Mouse (Mus musculus): ENCODE measurements around the gene Wbp2. TPM values are rescaled to one million over a fixed set of nuclear protein-coding genes. Genes with fewer than 3 reads are reported as not detected.
"Not testable (repeated sequence)": the region's sequence is repeated elsewhere in the genome, so short reads cannot be mapped to it uniquely, and the experiment has no call there.

Gene Wbp2
- polyA plus RNA-seq, 3 experiments from 2014 or later: 153 to 156 (median 154) TPM

DNA sequence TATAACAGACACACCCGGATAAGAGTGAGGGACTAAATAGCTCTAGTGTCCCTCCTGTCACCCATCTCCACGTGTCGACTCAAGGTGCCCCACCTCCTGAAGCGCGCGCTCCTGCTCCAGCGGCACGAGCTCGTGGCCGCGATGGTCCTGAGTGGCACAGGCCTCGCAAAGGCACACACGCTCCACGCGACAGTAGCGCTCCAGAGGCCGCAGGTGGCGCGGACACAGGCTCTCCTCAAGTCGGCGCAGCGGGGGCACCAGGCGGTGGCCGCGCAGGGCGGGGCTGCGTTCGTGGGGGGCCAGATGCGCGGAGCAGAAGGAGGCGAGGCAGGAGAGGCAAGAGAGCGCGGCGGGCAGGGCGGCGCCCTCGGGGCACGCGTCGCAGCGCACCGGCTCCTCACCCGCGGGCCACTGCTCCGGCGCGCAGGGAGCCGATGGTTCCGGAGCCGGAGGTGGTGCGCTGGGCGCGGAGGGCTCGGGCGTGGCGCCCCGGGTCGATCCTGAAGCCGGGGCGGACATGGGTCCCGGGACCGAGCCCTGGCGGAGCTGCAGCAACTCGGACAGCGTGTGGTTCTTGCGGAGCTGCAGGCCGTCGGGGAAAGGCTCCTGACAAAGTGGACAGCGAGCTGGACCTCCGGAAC is 22.8 kb upstream of the Wbp2 start:
- no peak for ATAC-seq

DNA sequence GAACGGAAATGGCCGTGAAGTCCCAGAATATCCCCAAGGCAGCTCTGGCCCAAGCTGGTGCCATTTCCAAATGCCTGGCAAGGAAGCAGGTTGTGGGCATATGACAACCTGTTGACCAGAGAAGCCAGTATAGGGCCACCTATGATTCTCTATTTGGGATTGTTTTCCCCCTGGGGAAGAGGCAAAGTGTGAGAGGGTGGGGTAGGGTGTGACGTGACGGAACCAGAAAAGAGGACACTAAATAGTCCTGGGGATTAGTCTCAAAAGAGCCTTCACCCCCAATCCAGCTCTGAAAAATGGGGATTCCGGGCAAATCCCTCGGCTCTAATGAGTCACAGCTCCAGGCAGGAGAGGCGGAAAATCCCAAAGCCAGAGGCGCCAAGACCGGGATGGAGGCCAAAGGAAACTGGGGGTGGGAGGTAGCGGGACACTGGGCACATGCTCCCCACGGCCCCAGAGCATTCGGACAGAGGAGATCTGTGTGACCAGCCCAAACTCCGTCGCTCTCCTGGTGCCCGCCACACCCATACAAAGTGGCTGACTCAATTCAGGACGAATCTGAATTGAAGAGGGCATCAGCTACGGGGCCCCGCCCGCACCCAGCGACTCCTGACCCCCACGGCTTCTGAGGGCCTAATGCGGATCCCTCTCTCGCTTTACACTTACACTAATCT is 21.8 kb upstream of the Wbp2 start:
- ATAC-seq: no peak

DNA sequence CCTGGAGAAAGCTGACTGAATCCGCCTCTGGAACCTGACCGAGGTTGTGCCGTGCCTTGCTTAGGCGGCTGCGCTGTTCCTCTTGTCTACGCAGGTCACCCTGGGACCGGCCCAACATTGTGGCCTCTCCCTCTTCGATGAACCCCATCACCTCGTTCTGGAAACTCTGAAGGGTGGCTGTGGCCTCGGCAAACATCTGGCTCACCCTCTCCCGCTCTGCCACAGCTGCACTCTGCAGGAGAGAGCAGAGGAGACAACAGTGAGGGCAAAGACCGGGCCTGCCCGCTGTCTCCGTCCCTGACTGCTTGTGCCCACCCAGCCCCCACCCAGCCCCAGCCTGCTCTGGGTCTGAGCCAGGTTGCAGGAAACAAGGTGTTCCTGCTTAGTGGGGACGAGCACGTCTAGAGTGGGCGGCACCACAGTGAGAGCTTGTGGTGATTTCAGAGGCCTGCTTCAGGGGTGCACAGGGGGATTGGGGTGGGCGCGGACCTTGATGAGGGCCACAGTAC is 21.0 kb upstream of the Wbp2 start:
- no peak for ATAC-seq

DNA sequence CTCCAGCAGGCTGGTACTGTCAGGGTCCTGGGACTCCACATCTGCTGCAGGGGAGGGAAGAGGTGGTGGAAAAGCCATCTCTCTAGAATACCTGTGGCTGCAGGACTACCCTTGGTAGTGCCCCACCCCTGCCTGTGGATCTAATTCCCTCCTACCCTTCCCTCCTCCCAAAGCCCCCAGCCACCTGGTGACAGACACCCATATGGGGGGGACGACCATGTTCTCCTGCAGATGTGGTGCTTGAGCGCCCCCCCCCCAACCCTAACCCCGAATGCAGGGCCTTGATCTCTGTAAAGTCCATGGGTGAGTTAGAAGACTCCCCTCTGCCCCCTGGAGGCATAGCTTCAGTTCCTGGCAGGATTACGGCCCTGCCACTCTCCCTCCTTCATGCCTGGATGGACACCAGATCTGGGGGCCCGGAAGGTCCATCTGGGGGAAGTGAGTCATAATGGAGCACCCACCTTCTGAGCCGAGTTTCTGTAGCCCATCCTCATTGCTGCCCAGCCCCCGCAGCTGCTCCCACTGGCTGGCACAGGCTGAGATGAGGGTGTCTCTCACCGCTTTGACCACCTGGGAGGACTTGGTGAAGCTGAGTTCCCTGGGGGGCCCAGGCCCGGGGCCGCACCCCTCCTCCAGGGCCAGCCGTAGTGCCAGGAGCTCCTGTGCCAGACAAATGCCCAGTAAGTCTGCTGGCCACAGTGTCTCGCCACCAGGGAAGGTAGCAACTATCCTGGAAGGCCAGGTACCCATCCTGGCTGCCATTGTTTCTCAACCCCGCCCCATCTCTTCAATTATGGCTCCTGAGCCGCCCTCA is 20.4 kb upstream of the Wbp2 start:
- no peak for ATAC-seq

DNA sequence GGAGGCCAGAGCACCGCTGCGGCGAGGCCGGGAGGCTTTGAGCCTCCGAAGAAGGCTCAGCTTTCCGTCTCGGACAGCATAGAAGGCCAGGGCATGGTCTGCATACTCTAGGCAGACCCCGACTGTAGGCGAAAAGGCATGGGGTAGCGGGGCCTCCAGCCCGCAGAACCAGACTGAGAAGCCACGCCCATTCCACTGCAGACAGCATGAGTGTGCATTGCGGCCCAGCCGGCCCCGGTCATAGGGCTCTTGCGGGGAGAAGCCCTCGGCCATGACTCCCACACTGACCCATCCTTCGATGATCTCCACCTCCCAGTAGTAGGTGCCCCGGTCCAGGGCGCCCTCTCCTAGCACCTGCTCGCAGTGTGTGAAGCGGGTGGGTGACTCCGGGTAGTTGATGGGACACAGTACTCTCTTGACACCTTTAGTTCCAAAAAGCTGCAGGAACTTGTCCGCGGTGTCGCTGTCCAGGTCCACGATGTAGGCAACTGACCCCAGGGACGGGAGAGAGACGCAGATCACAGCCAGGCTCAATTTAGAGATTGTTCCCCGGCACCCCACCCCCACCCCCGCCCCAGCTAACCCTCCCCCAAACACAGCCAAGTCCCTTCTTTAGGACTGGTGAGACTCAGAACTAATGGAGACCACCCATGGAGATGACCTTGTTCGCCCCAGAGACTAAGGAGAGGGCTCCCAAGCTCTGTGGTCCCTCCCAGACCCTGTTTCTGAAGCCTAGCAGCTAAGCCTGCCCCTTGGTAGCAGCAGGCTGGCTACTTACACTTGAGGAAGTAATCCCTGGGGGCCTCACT is 19.6 kb upstream of the Wbp2 start:
- no peak for ATAC-seq

DNA sequence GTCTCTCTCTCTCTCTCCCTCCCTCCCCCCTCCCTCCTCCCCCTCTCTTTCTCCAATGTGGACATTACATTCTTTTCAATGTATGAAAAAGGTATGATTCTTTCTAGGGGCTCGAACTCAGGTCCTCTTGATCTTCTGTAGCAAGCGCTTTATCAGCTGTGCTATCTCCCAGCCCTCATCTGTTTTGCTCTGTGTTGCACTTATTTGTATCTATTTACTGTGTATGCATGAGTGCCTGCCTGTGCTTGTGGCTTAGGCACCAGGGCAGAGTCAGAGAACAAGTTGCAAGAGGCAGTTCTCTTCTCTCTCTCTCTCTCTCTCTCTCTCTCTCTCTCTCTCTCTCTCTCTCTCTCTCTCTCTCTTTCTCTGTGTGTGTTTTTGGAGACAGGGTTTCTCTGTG is 18.3 kb upstream of the Wbp2 start:
- ATAC-seq: no peak

DNA sequence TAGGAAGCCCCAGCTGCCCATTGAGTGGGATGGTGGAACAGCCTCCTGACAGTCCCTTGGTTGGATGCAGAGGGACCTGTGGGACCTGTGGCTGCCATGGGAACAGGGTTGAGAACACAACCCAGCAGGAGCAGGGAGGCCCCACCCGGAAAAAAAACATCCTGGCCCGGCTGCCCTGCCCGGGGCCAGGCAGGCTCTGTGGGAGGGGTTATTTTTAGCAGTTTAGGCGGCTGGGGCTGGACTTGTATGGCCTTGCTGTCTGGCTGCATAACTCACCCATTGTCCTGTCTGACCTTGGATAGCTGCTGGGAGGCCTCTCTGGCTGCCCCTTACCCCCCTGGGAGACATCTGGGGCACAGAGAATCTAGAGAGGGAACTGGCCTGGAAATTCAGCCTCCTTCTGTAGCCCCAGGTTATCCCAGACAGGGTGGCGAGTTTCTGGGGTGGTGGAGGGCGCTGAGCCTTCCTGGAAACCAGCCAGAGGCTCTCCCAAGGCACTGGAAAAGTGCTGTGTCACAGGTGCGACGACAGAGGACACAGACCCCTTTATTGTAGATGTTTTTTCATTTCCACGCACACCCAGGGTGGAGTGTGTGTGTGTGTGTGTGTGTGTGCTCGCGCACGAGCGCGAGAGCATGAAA is 17.3 kb upstream of the Wbp2 start:
- ATAC-seq: no peak

DNA sequence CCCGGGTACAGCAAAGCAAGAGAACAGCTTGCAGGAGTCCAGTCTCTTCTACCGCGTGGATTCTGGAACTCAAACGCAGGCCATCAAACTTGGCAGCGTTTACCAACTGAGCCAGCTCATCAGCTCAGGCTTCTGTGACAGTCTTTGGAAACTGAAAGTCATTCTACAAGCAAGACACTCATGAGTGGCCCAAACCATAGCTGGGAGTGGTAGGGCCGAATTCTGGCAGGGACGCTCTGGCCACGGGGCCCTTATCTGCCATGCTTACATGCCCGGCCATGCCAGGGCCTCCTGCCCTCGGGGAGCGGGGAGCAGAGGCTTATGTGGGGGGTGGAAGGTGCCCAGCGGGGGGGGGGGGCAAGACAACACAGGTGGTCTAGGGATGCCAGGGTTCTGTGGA is 16.8 kb upstream of the Wbp2 start:
- ATAC-seq: no peak

DNA sequence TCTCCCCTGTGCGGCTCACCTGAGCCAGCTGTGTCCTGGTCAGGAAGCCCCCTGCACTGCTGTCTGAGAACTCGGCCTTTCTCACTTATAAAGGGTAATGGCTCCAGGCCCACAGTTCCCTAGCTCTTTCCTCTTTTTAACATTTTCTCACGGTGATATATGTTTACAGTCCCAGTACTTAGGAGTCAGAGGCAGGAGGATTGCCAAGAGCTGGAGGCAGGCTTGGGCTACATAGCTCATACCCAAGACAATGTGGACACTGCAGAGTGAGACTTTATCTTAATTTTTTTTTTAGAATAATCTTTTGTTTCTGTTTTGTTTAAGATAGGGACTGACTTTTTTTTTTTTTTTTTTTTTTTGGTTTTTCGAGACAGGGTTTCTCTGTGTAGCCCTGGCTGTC is 15.7 kb upstream of the Wbp2 start:
- ATAC-seq: no peak

DNA sequence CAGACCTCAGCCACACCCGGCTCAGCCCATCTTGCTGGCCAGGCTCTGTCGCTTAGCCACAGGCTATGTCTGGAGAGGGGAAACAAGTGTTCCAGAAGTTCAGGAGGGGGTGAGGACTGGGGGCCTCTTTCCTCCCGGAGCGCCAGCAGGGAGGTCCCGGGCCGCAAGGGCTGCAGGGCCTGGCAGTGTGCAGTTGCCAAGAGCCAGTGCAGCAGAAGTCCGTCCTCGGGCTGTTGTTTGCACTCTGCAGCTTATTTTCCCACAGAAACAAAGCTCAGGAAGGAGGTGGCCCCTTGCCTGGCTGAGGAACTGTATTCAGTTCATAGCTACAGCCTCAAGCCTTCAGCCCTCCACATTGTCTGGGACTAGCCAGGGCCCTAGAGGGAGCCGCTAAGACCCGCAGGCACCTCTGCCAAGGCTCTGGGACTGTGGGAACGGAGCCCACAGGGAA is 15.2 kb upstream of the Wbp2 start:
- no peak for ATAC-seq

DNA sequence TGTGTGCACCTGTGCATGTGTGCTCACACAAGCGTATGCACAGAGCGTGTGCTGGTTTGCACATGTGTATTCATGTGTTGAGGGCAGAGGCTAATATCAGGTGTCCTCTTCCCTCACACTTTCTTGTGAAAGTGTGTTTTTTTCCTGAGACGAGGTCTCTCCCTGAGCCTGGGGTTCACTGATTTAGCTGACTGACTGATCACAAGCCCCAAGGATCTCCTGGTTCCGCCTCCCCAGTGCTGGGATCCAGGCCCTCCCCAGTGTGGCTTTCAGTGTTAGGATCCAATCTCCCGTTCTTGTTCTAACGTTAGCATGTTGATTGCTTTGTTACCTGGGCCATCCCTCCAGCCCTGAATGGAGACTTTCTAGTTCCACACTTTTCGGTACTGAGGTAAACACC is 14.0 kb upstream of the Wbp2 start:
- ATAC-seq: no peak

DNA sequence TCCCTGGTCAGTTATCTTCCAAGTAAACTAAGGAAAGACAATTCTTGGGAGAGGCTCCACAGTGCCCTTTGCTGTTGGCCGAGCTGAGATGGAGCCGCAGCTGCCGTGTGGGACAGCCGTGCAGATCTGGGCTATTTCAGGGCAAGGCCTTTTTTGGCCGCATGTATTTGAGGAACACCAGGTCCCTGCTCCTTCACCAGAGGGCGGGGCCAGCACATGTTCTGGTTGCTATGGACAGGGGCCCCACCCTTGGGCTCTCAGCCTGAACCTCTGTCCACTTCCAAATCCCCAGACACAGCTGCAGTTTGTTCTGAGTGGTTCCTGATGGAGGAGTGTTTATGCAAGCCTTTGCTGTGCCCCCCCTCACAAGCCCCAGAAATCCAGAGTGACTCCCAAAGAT is 13.6 kb upstream of the Wbp2 start:
- ATAC-seq: no peak

DNA sequence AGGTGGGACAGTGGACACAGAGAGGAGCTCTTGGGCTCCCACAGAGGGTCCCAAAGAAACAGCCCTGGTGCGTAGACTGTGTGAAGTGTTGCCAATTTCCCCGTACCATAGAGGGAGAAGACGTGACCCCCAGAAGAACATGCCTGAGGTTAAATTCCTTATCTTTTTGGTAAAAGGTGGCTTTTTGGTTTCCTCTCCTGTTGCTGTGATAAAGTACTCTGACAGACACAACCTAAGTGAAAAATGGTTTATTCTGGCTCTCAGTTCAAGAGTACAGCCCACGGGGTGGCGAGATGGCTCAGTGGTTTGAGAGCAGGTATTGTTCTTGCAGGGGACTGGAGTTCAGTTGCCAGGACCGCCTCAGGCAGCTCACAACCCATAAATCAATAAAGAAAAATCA is 12.7 kb upstream of the Wbp2 start:
- ATAC-seq: no peak

DNA sequence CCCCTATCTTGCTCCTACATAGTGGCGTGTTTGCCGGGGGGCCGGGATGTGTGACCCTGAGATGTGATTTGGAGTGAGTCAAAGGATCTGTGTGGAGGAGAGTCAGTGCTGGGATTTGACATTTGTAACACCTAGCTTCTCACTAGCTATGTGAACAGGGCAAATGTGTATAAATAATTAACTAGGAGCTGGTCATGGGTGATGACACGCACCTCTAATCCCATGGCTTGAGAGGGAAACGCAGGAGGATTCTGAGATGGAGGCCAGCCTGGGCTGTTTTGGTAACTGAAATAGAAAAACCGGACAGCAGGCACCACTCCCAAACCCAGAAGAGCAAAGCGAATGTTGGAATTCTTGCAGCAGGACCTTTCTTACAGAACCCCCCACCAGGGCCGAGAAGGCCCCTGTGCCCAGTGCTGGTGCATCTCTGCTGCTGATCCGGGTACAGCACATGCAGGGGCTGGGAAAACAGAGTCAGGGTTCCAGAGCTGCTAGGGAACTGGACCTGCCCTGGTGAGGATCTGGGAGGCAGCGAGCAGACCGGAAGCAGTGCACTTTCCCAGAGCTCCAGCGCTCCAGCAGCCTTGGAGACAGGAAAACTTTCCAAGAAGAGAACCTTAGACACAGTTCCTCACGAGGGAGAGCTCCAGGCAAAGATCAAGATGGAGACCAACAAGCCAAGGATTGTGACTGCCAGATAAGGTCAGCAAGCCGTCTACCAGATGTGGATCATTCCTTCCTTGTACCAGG is 12.1 kb upstream of the Wbp2 start:
- no peak for ATAC-seq

DNA sequence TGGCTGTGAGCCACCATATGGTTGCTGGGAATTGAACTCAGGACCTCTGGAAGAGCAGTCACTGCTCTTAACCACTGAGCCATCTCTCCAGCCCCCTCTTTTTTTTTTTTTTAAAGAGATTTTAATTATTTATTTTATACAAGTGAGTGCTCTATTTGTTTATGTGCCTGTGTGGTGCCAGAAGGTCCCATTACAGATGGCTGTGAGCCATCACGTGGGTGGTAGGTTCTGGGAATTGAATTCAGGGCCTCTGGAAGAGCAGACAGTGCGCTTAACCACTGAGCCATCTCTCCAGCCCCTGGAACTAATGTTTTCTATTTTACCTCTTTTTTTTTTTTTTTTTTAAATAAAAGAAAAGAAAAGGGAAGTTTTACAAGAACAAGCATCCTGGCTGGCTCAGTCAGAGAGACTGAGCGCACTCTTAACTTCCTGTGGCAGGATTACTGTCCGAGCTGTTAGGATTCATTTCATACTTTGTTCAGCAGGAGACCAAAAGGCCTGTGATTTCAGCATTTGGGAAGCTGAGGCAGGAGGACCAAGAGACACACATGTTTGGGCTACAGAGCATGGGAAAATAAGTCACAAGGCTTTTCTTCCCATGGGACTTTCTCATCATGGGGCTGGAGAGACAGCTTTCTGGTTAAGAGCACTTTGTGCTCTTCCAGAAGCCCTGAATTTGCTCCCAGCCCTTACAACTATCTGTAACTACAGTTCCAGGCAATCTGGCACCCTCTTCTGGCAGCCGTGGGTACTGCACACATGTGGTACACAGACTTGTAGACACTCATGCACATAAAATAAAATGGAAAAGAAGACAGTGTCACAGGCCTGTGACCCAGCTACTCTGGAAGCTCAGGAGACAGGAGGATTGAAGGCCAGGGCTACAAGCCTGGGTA is 9.7 kb upstream of the Wbp2 start:
- ATAC-seq: no peak

DNA sequence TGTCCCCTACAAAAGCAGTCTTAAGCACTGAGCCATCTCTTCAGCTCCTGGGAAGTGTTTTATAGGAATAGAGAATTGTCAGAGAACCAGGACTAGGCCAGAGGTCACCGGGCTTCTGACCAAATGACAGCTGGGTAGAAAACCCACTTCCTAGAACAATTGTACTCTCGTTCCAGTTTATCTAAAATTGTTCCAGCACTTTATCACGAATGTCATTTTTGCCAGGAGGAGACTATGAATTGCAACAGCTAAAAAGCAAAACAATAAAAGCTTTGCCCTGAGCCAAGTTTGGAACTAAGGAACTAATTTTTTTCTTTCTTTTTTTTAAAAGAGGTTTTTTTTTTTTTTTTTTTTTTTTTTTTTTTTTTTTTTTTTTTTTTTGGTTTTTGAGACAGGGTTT is 8.8 kb upstream of the Wbp2 start:
- no peak for ATAC-seq

DNA sequence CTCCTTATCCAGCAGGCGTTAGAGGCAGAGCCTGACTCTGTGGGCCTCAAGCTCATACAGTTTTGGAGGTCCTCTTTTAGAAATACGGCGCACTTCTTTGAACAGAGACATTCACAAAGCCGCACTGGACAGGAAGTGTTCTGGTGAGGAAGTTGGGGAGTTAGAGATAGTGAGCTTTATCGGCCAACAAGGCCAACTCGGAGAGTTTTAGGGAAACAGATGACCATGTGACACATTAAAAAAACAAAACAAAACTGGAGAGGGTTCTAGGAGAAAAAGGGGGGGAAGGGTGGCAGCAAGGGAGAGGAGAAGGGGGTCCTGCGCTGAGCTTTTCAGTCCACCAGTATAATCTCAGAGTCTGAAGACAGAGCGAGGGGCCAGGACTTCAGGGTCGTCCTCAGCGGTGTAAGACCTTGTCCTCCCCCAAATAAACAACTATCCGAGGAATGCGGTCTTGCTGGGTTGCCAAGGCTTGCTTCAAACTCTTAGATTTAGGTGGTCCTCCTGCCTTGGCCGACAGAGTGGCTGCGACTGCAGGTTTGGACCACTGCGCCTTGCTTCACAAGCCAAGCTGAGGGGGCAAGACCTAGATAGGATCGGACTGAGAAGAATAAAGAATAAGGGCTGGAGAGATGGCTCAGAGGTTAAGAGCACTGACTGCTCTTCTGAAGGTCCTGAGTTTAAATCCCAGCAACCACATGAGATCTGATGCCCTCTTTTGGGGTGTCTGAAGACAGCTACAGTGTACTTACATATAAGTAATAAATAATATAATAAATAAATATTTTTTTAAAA is 7.2 kb upstream of the Wbp2 start:
- no peak for ATAC-seq

DNA sequence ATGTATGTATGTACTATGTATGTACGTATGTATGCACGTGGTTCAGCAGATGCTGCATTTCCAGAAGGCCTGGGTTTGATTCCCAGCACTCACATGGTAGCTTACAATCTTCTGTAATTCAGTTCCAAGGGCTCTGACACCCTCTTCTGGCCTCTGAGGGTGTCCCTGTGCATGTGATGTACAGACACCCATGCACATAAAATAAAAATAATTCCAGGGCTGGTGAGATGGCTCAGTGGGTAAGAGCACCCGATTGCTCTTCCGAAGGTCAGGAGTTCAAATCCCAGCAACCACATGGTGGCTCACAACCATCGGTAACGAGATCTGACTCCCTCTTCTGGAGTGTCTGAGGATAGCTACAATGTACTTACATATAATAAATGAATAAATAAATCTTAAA is 6.2 kb upstream of the Wbp2 start:
- ATAC-seq: not testable (repeated sequence)

DNA sequence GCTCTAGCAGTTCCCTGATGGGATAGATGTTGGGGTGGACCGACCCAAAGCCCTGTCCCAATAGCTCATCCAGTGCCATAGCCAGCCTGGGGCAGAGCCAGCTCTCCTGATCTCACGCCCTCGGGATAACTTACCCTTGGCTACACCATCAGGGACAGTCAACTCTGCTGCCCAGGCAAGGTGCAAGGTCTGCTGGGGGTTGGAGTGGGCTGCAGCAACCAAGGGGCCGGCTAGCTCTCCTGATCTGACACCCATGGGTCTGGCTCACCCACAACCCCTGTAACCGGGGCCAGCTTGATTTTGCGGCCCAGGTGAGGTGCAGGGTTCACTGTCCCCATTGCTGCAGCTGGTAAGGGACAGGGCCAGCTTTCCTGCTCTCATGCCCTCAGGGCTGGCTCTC is 4.8 kb upstream of the Wbp2 start:
- ATAC-seq: no peak

DNA sequence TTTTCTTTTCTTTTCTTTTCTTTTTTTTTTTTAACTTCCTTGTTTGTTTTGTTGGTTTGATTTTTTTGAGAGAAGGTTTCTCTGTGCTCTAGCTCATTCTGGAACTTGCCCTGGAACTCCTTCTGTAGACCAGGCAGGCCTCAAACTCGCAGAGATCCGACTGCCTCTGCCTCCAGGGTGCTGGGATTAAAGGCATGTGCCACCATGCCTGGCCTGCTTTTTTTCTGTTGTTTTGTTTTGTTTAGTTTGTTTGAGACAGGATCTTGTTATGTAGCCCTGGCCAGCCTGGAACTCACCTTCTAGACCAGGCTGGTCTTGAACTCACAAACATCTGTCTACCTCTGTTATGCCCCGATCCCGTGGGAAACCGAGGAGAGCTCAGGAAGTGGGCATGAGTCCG is 2.8 kb upstream of the Wbp2 start:
- no peak for ATAC-seq

All from inflammation-experienced regulatory T-cells, adult 6 months (primary cell).